Mouse (Mus musculus) lung, adult 2 months (tissue): Measurements from ENCODE around the gene Gstp1.

Experiments used
- CTCF ChIP-seq: fragments of 200-500 bp; IDR thresholded peaks from 2 replicates; pipeline ENCODE4 v1.5.1; 2011; ENCODE audit warnings: mild to moderate bottlenecking, low read length, control low read depth; ENCODE audit not compliant: insufficient read depth
- POLR2A ChIP-seq: fragments of 200-500 bp; IDR thresholded peaks from 2 replicates; pipeline ENCODE4 v1.6.1; 2011; ENCODE audit warnings: low read depth, mild to moderate bottlenecking, control low read depth, low read length, borderline replicate concordance; ENCODE audit errors: extremely low read depth

GRCm38 (mm10) chr19:4017921-4018587 is 19.7 kb downstream of the Gstp1 start:
- TF ChIP-seq CTCF, result no peak
- no peak for TF ChIP-seq POLR2A
